Mouse (Mus musculus): ENCODE data around the gene Nt5c3. TPM values are rescaled to one million over a fixed set of nuclear protein-coding genes. Genes with fewer than 3 reads are reported as not detected.

Nt5c3 gene
- total RNA-seq, 1 experiment, result 15.6 TPM

DNA sequence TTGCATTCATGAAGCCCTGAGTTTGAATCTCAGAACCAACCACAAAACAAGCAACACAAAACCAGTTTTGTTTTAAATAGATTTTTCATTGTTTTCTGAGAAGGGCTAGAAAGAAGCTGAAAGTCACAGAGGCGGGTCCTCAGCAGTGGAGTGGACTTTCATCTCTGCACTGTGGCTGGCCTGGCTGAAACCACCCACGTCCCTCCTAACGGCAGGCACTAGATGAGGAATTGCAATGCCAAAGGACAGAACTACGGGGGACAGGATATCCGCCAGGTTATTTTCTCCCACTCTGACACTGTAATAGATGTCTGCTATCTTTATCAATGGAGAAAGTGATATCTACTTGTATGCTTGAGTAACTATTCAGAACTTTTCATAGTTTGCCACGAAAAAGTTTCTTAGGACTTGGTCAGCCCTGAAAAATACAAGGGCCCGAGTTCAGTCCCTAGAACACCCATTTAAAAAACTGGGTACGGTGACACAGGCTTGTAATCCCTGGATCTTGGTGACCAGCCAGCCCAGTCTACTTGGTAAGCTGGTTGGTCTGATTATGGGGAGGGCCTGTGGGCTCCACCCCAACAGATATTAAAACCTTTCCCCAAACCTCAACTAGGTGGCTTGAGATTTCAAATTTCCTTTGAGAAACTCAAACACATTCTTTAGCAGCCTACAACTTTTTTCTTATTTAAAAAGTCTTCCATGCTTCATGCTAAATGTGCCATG is 17.4 kb downstream of the Nt5c3 start:
- H3K9ac ChIP-seq (ENCODE audit: insufficient read depth, low read depth, low read length, poor library complexity, severe bottlenecking), result no peak overlapping the region
- DNase-seq (ENCODE audit: low read depth, low spot score), result no peak
- no peaks in the 10 kb centered on the region for H3K36me3 ChIP-seq (ENCODE audit: control insufficient read depth, insufficient read depth, low read length, poor library complexity, severe bottlenecking)
- H3K4me3 ChIP-seq (ENCODE audit: insufficient read depth in 1 of 2, low read depth in 1 of 2, low read length in 2 of 2, poor library complexity in 1 of 2, severe bottlenecking in 1 of 2), result no peak overlapping the region
- TF ChIP-seq CHD2 (IDR thresholded peaks at IDR 0.05; ENCODE audit: low read depth, low read length) (no peak), HCFC1 (IDR thresholded peaks at IDR 0.05; ENCODE audit: borderline replicate concordance, insufficient read depth, low read length) (no peak), ZC3H11A (IDR thresholded peaks at IDR 0.05; ENCODE audit: borderline replicate concordance, low read depth, low read length) (no peak), MAFK (IDR thresholded peaks at IDR 0.05; ENCODE audit: insufficient read depth, low read depth, low read length) (no peak), ZNF384 (IDR thresholded peaks at IDR 0.05; ENCODE audit: low read depth, low read length) (no peak)
- no peaks in the 10 kb centered on the region for H3K4me1 ChIP-seq (ENCODE audit: control insufficient read depth in 2 of 2, insufficient read depth in 2 of 2, low read length in 2 of 2, poor library complexity in 1 of 2)
- in situ Hi-C loops (cut with MboI; ENCODE audit: low sequenced_read_pairs in 2 of 2, unreplicated experiment in 2 of 2), result loop anchor here in 1 of 2 experiments (10.0 kb wide), 1 partner anchor 101 kb away; no protein-coding TSS in a partner anchor
- H3K9me3 ChIP-seq (ENCODE audit: control insufficient read depth, insufficient read depth, low read depth, low read length), result no peaks in the 10 kb centered on the region
- H3K27ac ChIP-seq (ENCODE audit: insufficient read depth, low read depth, low read length, poor library complexity, severe bottlenecking), result no peak overlapping the region

DNA sequence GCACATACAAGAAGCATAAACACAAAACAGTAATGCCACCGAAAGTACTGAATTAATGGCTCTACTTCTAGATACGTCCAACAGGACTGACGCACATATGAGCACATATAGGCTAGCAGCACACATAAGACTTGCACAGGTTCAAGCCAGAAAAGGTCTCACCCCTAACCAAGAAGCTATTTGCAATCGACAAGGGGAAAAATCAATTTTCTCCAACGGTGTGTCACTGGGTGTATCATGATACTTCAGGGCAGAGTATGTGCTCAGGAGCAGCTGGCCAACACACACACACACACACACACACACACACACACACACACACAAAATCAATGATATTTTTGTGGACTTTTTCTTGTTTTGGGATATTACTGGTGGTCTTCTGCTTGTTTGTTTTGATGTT is 18.2 kb downstream of the Nt5c3 start:
- no peak for DNase-seq (ENCODE audit: low read depth, low spot score)
- no peak overlapping the region for H3K27ac ChIP-seq (ENCODE audit: insufficient read depth, low read depth, low read length, poor library complexity, severe bottlenecking)
- H3K9me3 ChIP-seq (ENCODE audit: control insufficient read depth, insufficient read depth, low read depth, low read length), result no peaks in the 10 kb centered on the region
- in situ Hi-C loops (cut with MboI; ENCODE audit: low sequenced_read_pairs in 2 of 2, unreplicated experiment in 2 of 2), result loop anchor here in 1 of 2 experiments (10.0 kb wide), 1 partner anchor 101 kb away; no protein-coding TSS in a partner anchor
- H3K36me3 ChIP-seq (ENCODE audit: control insufficient read depth, insufficient read depth, low read length, poor library complexity, severe bottlenecking), result no peaks in the 10 kb centered on the region
- H3K4me3 ChIP-seq (ENCODE audit: insufficient read depth in 1 of 2, low read depth in 1 of 2, low read length in 2 of 2, poor library complexity in 1 of 2, severe bottlenecking in 1 of 2), result no peak overlapping the region
- H3K4me1 ChIP-seq (ENCODE audit: control insufficient read depth in 2 of 2, insufficient read depth in 2 of 2, low read length in 2 of 2, poor library complexity in 1 of 2), result no peaks in the 10 kb centered on the region
- TF ChIP-seq MAFK (IDR thresholded peaks at IDR 0.05; ENCODE audit: insufficient read depth, low read depth, low read length) (no peak), ZNF384 (IDR thresholded peaks at IDR 0.05; ENCODE audit: low read depth, low read length) (no peak), CHD2 (IDR thresholded peaks at IDR 0.05; ENCODE audit: low read depth, low read length) (no peak), HCFC1 (IDR thresholded peaks at IDR 0.05; ENCODE audit: borderline replicate concordance, insufficient read depth, low read length) (no peak), ZC3H11A (IDR thresholded peaks at IDR 0.05; ENCODE audit: borderline replicate concordance, low read depth, low read length) (no peak)
- H3K9ac ChIP-seq (ENCODE audit: insufficient read depth, low read depth, low read length, poor library complexity, severe bottlenecking), result no peak overlapping the region

DNA sequence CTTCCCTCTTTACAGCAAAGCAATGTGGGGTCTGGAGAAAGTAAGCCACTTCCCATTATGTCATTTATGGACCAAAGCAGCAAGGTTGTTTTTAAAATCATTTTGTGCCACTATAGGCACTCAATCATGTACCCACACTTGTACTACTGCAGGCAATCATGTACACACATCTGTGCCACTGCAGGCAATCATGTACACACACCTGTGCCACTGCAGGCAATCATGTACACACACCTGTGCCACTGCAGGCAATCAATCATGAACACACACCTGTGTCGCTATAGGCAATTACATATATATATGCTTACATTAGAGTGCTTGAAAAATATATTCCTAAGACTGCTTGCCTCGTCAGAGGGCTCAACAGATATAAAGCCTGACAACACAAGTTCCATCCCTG is 18.8 kb downstream of the Nt5c3 start:
- no peak for DNase-seq (ENCODE audit: low read depth, low spot score)
- TF ChIP-seq ZNF384 (IDR thresholded peaks at IDR 0.05; ENCODE audit: low read depth, low read length) (no peak), CHD2 (IDR thresholded peaks at IDR 0.05; ENCODE audit: low read depth, low read length) (no peak), HCFC1 (IDR thresholded peaks at IDR 0.05; ENCODE audit: borderline replicate concordance, insufficient read depth, low read length) (no peak), MAFK (IDR thresholded peaks at IDR 0.05; ENCODE audit: insufficient read depth, low read depth, low read length) (no peak), ZC3H11A (IDR thresholded peaks at IDR 0.05; ENCODE audit: borderline replicate concordance, low read depth, low read length) (no peak)
- Histone ChIP-seq H3K36me3 (ENCODE audit: control insufficient read depth, insufficient read depth, low read length, poor library complexity, severe bottlenecking) (no peaks in the 10 kb centered on the region), H3K9me3 (ENCODE audit: control insufficient read depth, insufficient read depth, low read depth, low read length) (no peaks in the 10 kb centered on the region), H3K9ac (ENCODE audit: insufficient read depth, low read depth, low read length, poor library complexity, severe bottlenecking) (no peak overlapping the region), H3K4me1 (ENCODE audit: control insufficient read depth in 2 of 2, insufficient read depth in 2 of 2, low read length in 2 of 2, poor library complexity in 1 of 2) (no peaks in the 10 kb centered on the region), H3K27ac (ENCODE audit: insufficient read depth, low read depth, low read length, poor library complexity, severe bottlenecking) (no peak overlapping the region), H3K4me3 (ENCODE audit: insufficient read depth in 1 of 2, low read depth in 1 of 2, low read length in 2 of 2, poor library complexity in 1 of 2, severe bottlenecking in 1 of 2) (no peak overlapping the region)
- in situ Hi-C loops (cut with MboI; ENCODE audit: low sequenced_read_pairs in 2 of 2, unreplicated experiment in 2 of 2), result loop anchor here in 1 of 2 experiments (10.0 kb wide), 1 partner anchor 100 kb away; no protein-coding TSS in a partner anchor

DNA sequence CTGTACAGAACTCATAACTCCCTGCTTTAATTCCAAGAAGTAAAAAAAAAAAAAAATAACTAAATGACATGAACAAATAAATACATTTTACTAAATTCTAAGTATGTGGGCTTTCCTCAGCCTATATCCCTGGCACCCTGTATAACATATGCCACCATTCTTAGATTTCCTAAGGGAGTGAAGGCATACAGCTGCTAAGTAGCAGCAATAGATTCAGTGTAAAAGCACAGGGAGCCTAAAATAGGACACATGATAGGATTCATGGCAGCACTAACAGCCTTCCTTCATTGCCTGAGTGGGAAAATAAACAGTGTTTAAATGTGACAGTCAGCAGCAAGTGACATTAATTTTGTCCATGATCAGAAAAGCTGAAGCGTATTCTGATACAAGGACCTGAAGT is 19.4 kb downstream of the Nt5c3 start:
- no peak overlapping the region for H3K4me3 ChIP-seq (ENCODE audit: insufficient read depth in 1 of 2, low read depth in 1 of 2, low read length in 2 of 2, poor library complexity in 1 of 2, severe bottlenecking in 1 of 2)
- H3K4me1 ChIP-seq (ENCODE audit: control insufficient read depth in 2 of 2, insufficient read depth in 2 of 2, low read length in 2 of 2, poor library complexity in 1 of 2), result no peaks in the 10 kb centered on the region
- H3K36me3 ChIP-seq (ENCODE audit: control insufficient read depth, insufficient read depth, low read length, poor library complexity, severe bottlenecking), result no peaks in the 10 kb centered on the region
- no peak for DNase-seq (ENCODE audit: low read depth, low spot score)
- in situ Hi-C loops (cut with MboI; ENCODE audit: low sequenced_read_pairs in 2 of 2, unreplicated experiment in 2 of 2), result loop anchor here in 1 of 2 experiments (10.0 kb wide), 1 partner anchor 100 kb away; no protein-coding TSS in a partner anchor
- no peaks in the 10 kb centered on the region for H3K9me3 ChIP-seq (ENCODE audit: control insufficient read depth, insufficient read depth, low read depth, low read length)
- H3K27ac ChIP-seq (ENCODE audit: insufficient read depth, low read depth, low read length, poor library complexity, severe bottlenecking), result no peak overlapping the region
- no peak for TF ChIP-seq MAFK (IDR thresholded peaks at IDR 0.05; ENCODE audit: insufficient read depth, low read depth, low read length)
- H3K9ac ChIP-seq (ENCODE audit: insufficient read depth, low read depth, low read length, poor library complexity, severe bottlenecking), result no peak overlapping the region

All from ES-E14 (cell line).